Mouse (Mus musculus): Measurements from ENCODE around the gene Nfic. TPM values are rescaled to one million over a fixed set of nuclear protein-coding genes. Genes with fewer than 3 reads are reported as not detected.

The Nfic gene
- polyA plus RNA-seq, 2 experiments, result 1.3 to 4.6 TPM

- WGBS (ENCODE audit: insufficient replicate concordance), result 28% methylated on average over 11 of the region's 11 CpGs
- H3K4me1 ChIP-seq (replicated peaks; ENCODE audit: control insufficient read depth in 2 of 2, insufficient read depth in 2 of 2, low read length in 1 of 2), result peaks cover 5% of the 10 kb centered on the region in 2 experiments
- H3K27me3 ChIP-seq (ENCODE audit: control insufficient read depth, insufficient read depth, low read length), result peaks cover 61% of the 10 kb centered on the region
- no peak overlapping the region for H3K9ac ChIP-seq (replicated peaks)
- ATAC-seq (ENCODE audit: insufficient read depth) (no peak), DNase-seq (ENCODE audit: low read depth in 3 of 3, low spot score in 3 of 3) (no peak)
- H3K9me3 ChIP-seq (ENCODE audit: control insufficient read depth, low read length), result no peaks in the 10 kb centered on the region
- no peak overlapping the region for H3K27ac ChIP-seq
- H3K4me3 ChIP-seq (ENCODE audit: insufficient read depth in 1 of 2, low read depth in 2 of 2, low read length in 2 of 2), result no peak overlapping the region
- TF ChIP-seq CTCF (IDR thresholded peaks at IDR 0.05; ENCODE audit: low read depth) (no peak), EP300 (IDR thresholded peaks at IDR 0.05; ENCODE audit: low read depth) (no peak)
- H3K4me2 ChIP-seq (ENCODE audit: low read depth), result no peak overlapping the region
- H3K36me3 ChIP-seq (replicated peaks; ENCODE audit: control insufficient read depth, insufficient read depth, low read depth), result no peaks in the 10 kb centered on the region
These were observed 5.5 kb upstream of the Nfic start for GRCm38 (mm10) chr10:81460951-81461350.

DNA sequence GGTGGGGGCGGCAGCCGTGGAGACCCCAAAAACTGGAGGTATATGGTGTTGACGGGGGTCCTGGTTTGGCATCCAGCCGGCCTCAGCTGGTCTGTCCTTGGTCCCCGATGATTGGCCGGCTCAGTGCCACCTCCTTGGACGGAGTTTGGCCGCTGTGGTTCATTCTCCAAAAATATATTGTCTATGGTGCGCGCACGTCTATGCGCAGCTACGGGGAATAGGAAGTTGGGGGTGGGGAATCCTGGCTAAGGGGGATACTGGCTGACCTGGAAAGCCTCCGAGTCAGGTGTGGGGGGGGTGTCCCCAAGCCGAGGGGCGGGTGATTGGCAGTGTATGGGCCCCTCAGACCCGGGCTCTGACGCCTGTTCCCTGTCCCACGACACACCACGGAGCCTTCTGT, 5.0 kb upstream of the Nfic start:
- Histone ChIP-seq H3K36me3 (replicated peaks; ENCODE audit: control insufficient read depth, insufficient read depth, low read depth) (no peaks in the 10 kb centered on the region), H3K27me3 (ENCODE audit: control insufficient read depth, insufficient read depth, low read length) (peaks cover 64% of the 10 kb centered on the region), H3K4me3 (ENCODE audit: insufficient read depth in 1 of 2, low read depth in 2 of 2, low read length in 2 of 2) (no peak overlapping the region), H3K4me1 (replicated peaks; ENCODE audit: control insufficient read depth in 2 of 2, insufficient read depth in 2 of 2, low read length in 1 of 2) (peaks cover 5% of the 10 kb centered on the region in 2 experiments), H3K27ac (no peak overlapping the region), H3K4me2 (ENCODE audit: low read depth) (no peak overlapping the region), H3K9me3 (ENCODE audit: control insufficient read depth, low read length) (no peaks in the 10 kb centered on the region), H3K9ac (replicated peaks) (no peak overlapping the region)
- 21% methylated on average over 20 of the region's 20 CpGs for WGBS (ENCODE audit: insufficient replicate concordance)
- ATAC-seq (ENCODE audit: insufficient read depth), result no peak
- no peak for DNase-seq (ENCODE audit: low read depth in 3 of 3, low spot score in 3 of 3)
- no peak for TF ChIP-seq CTCF (IDR thresholded peaks at IDR 0.05; ENCODE audit: low read depth)
- TF ChIP-seq EP300 (IDR thresholded peaks at IDR 0.05; ENCODE audit: low read depth), result no peak

DNA sequence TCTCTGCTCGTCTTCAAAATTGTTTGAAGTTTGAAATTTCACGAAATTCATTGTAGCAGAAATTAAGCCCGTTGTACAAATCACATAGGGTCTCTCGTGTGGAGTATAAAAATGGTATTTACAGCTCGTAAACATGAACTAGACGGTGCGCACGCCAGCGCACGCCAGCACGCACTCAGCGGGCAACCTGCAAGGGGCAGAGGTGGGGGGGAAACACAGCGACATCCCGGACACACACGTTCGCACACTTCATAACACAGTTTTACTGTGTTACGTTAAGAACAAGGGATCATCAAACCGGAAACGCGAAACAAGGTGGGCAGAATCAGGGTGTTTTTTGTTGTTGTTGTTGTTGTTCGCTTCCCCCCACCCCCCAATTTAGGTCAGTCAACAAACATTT, 4.0 kb upstream of the Nfic start:
- Histone ChIP-seq H3K4me2 (ENCODE audit: low read depth) (no peak overlapping the region), H3K9me3 (ENCODE audit: control insufficient read depth, low read length) (no peaks in the 10 kb centered on the region), H3K27me3 (ENCODE audit: control insufficient read depth, insufficient read depth, low read length) (peaks cover 73% of the 10 kb centered on the region), H3K9ac (replicated peaks) (no peak overlapping the region), H3K27ac (no peak overlapping the region), H3K4me1 (replicated peaks; ENCODE audit: control insufficient read depth in 2 of 2, insufficient read depth in 2 of 2, low read length in 1 of 2) (peaks cover 0 to 4% of the 10 kb centered on the region in 2 experiments; a peak in 3 of 4 replicates), H3K36me3 (replicated peaks; ENCODE audit: control insufficient read depth, insufficient read depth, low read depth) (no peaks in the 10 kb centered on the region), H3K4me3 (ENCODE audit: insufficient read depth in 1 of 2, low read depth in 2 of 2, low read length in 2 of 2) (no peak overlapping the region)
- DNase-seq (ENCODE audit: low read depth in 3 of 3, low spot score in 3 of 3) (no peak), ATAC-seq (ENCODE audit: insufficient read depth) (no peak)
- TF ChIP-seq EP300 (IDR thresholded peaks at IDR 0.05; ENCODE audit: low read depth), result no peak
- no peak for TF ChIP-seq CTCF (IDR thresholded peaks at IDR 0.05; ENCODE audit: low read depth)
- 63% methylated on average over 21 of the region's 21 CpGs for WGBS (ENCODE audit: insufficient replicate concordance)

- no peak for DNase-seq (ENCODE audit: low read depth in 3 of 3, low spot score in 3 of 3)
- H3K4me3 ChIP-seq (ENCODE audit: insufficient read depth in 1 of 2, low read depth in 2 of 2, low read length in 2 of 2), result no peak overlapping the region
- H3K9me3 ChIP-seq (ENCODE audit: control insufficient read depth, low read length), result no peaks in the 10 kb centered on the region
- 58% methylated on average over 6 of the region's 6 CpGs for WGBS (ENCODE audit: insufficient replicate concordance)
- no peak overlapping the region for H3K4me2 ChIP-seq (ENCODE audit: low read depth)
- ATAC-seq (ENCODE audit: insufficient read depth), result no peak
- H3K4me1 ChIP-seq (replicated peaks; ENCODE audit: control insufficient read depth in 2 of 2, insufficient read depth in 2 of 2, low read length in 1 of 2), result no peaks in the 10 kb centered on the region; a peak in 1 of 4 replicates
- no peak overlapping the region for H3K27ac ChIP-seq
- peaks cover 74% of the 10 kb centered on the region for H3K27me3 ChIP-seq (ENCODE audit: control insufficient read depth, insufficient read depth, low read length)
- H3K9ac ChIP-seq (replicated peaks), result no peak overlapping the region
- no peak for TF ChIP-seq EP300 (IDR thresholded peaks at IDR 0.05; ENCODE audit: low read depth)
- no peak for TF ChIP-seq CTCF (IDR thresholded peaks at IDR 0.05; ENCODE audit: low read depth)
- no peaks in the 10 kb centered on the region for H3K36me3 ChIP-seq (replicated peaks; ENCODE audit: control insufficient read depth, insufficient read depth, low read depth)
These were observed 2.8 kb upstream of the Nfic start for GRCm38 (mm10) chr10:81458267-81458666.

- Histone ChIP-seq H3K4me2 (ENCODE audit: low read depth) (no peak overlapping the region), H3K9ac (replicated peaks) (no peak overlapping the region), H3K9me3 (ENCODE audit: control insufficient read depth, low read length) (no peaks in the 10 kb centered on the region), H3K27me3 (ENCODE audit: control insufficient read depth, insufficient read depth, low read length) (peaks cover 74% of the 10 kb centered on the region), H3K4me1 (replicated peaks; ENCODE audit: control insufficient read depth in 2 of 2, insufficient read depth in 2 of 2, low read length in 1 of 2) (no peaks in the 10 kb centered on the region; a peak in 1 of 4 replicates), H3K4me3 (ENCODE audit: insufficient read depth in 1 of 2, low read depth in 2 of 2, low read length in 2 of 2) (no peak overlapping the region), H3K27ac (no peak overlapping the region), H3K36me3 (replicated peaks; ENCODE audit: control insufficient read depth, insufficient read depth, low read depth) (no peaks in the 10 kb centered on the region)
- no peak for ATAC-seq (ENCODE audit: insufficient read depth)
- DNase-seq (ENCODE audit: low read depth in 3 of 3, low spot score in 3 of 3), result no peak
- 77% methylated on average over 8 of the region's 8 CpGs for WGBS (ENCODE audit: insufficient replicate concordance)
- TF ChIP-seq CTCF (IDR thresholded peaks at IDR 0.05; ENCODE audit: low read depth) (no peak), EP300 (IDR thresholded peaks at IDR 0.05; ENCODE audit: low read depth) (no peak)
These were observed 2.2 kb upstream of the Nfic start for GRCm38 (mm10) chr10:81457624-81458023.
